Mouse (Mus musculus): ENCODE results near the gene Mrpl17.
A peak's percentile ranks its signal among the peaks of the same experiment; 100 is the strongest.
"Not testable (repeated sequence)": the region's sequence is repeated elsewhere in the genome, so short reads cannot be mapped to it uniquely, and the experiment has no call there.

Gene Mrpl17

GRCm38 (mm10) chr7:105810877-105811489 lies at the start of gene Mrpl17:
Gene Mrpl17 (minus strand): TSS chr7:105811099.
- peak; percentile 94 for ATAC-seq (ENCODE audit: low TSS enrichment)

GRCm38 (mm10) chr7:105855718-105856560 lies 45.0 kb upstream of the Mrpl17 start:
- ATAC-seq (ENCODE audit: low TSS enrichment), result not testable (repeated sequence)

GRCm38 (mm10) chr7:105824281-105824680 lies 13.4 kb upstream of the Mrpl17 start:
- no peak for ATAC-seq (ENCODE audit: low TSS enrichment)

- no peak for ATAC-seq (ENCODE audit: low TSS enrichment)
Measured at GRCm38 (mm10) chr7:105818483-105818882, 7.6 kb upstream of the Mrpl17 start.

GRCm38 (mm10) chr7:105816736-105817135 lies 5.8 kb upstream of the Mrpl17 start:
- ATAC-seq (ENCODE audit: low TSS enrichment), result peak; percentile 55; the same call in 1 of the 2 replicates

- no peak for ATAC-seq (ENCODE audit: low TSS enrichment)
Measured at GRCm38 (mm10) chr7:105813326-105813725, 2.4 kb upstream of the Mrpl17 start.

- no peak for ATAC-seq (ENCODE audit: low TSS enrichment)
Measured at GRCm38 (mm10) chr7:105812566-105812965, 1.7 kb upstream of the Mrpl17 start.

- ATAC-seq (ENCODE audit: low TSS enrichment), result no peak
Measured at GRCm38 (mm10) chr7:105811516-105811915, 617 bp upstream of the Mrpl17 start.

- ATAC-seq (ENCODE audit: low TSS enrichment), result peak; percentile 57; the same call in 1 of the 2 replicates
Measured at GRCm38 (mm10) chr7:105810280-105810876, 521 bp downstream of the Mrpl17 start.

GRCm38 (mm10) chr7:105809836-105810235 lies 1.1 kb downstream of the Mrpl17 start:
- no peak for ATAC-seq (ENCODE audit: low TSS enrichment)

GRCm38 (mm10) chr7:105808385-105808784 lies 2.5 kb downstream of the Mrpl17 start:
- ATAC-seq (ENCODE audit: low TSS enrichment), result no peak

GRCm38 (mm10) chr7:105806716-105807115 lies 4.2 kb downstream of the Mrpl17 start:
- ATAC-seq (ENCODE audit: low TSS enrichment), result no peak

- no peak for ATAC-seq (ENCODE audit: low TSS enrichment)
Measured at GRCm38 (mm10) chr7:105806125-105806524, 4.8 kb downstream of the Mrpl17 start.

GRCm38 (mm10) chr7:105803428-105803827 lies 7.5 kb downstream of the Mrpl17 start:
- ATAC-seq (ENCODE audit: low TSS enrichment), result no peak

- peak; percentile 94 for ATAC-seq (ENCODE audit: low TSS enrichment)
Measured at GRCm38 (mm10) chr7:105802771-105803170, 8.1 kb downstream of the Mrpl17 start.

- ATAC-seq (ENCODE audit: low TSS enrichment), result no peak
Measured at GRCm38 (mm10) chr7:105802312-105802711, 8.6 kb downstream of the Mrpl17 start.

GRCm38 (mm10) chr7:105796972-105797371 lies 13.9 kb downstream of the Mrpl17 start:
- ATAC-seq (ENCODE audit: low TSS enrichment), result no peak

GRCm38 (mm10) chr7:105795759-105796366 lies 15.0 kb downstream of the Mrpl17 start:
- ATAC-seq (ENCODE audit: low TSS enrichment), result no peak

GRCm38 (mm10) chr7:105793701-105794100 lies 17.2 kb downstream of the Mrpl17 start:
- ATAC-seq (ENCODE audit: low TSS enrichment), result no peak

- peak; percentile 84 for ATAC-seq (ENCODE audit: low TSS enrichment)
Measured at GRCm38 (mm10) chr7:105791147-105791546, 19.8 kb downstream of the Mrpl17 start.

- ATAC-seq (ENCODE audit: low TSS enrichment), result 0 out of 2 replicates have a peak, but pooled peaks have one; percentile 10
Measured at GRCm38 (mm10) chr7:105787285-105788140, 23.4 kb downstream of the Mrpl17 start, which contains the start of gene Dchs1. Gene Dchs1 (minus strand): TSS chr7:105787654.

All from frontal cortex, adult (tissue).